Mouse (Mus musculus) MEL (cell line): ENCODE data around the gene Lsp1.

Experiments used
- BHLHE40 ChIP-seq: IDR thresholded peaks from 2 replicates; pipeline ENCODE4 v1.6.1; 2012; ENCODE audit warnings: low read depth, mild to moderate bottlenecking, inconsistent platforms, low read length, improper control_type of control experiment, borderline replicate concordance
- EP300 ChIP-seq, 2 experiments: IDR thresholded peaks; 2 replicates each; pipeline ENCODE4 v1.6.1; 2011; ENCODE audit warnings: improper control_type of control experiment in 2 of 2, low read length in 2 of 2, low read depth in 1 of 2, mild to moderate bottlenecking in 1 of 2
- ETS1 ChIP-seq: IDR thresholded peaks from 2 replicates; pipeline ENCODE4 v1.6.1; 2012; ENCODE audit warnings: low read depth, mild to moderate bottlenecking, inconsistent platforms, low read length, improper control_type of control experiment, moderate library complexity
- MAZ ChIP-seq: IDR thresholded peaks from 2 replicates; pipeline ENCODE4 v1.6.1; 2012; ENCODE audit warnings: low read depth, mild to moderate bottlenecking, inconsistent platforms, low read length, improper control_type of control experiment
- POLR2A ChIP-seq, 2 experiments: IDR thresholded peaks; 2 replicates each; pipeline ENCODE4 v1.6.1; 2011 to 2012; ENCODE audit warnings: low read length in 2 of 2, mild to moderate bottlenecking in 2 of 2, control low read depth in 1 of 2, improper control_type of control experiment in 1 of 2, low read depth in 1 of 2, moderate library complexity in 1 of 2; ENCODE audit not compliant: control insufficient read depth in 1 of 2, insufficient read depth in 1 of 2, poor library complexity in 1 of 2

DNA sequence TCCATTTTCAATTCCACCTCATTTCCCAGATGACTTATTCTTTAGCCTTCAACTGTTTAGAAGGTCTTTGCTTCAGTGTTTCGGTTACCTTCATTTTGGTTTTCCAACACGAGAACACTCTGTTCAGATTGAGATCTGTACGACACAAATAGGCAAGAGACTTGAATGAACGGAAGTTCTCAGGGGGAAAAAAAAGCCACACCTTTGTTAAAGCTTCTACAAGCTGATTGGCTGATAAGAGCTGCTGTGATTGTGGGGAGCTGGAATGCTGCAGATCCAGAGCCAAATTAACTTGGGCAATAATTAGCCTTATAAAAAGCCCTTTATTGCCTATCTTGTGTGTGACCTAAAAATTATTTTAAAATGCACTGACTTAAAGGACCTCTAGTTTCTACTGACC is 45.3 kb upstream of the Lsp1 start:
- TF ChIP-seq MAZ (no peak), POLR2A (IDR thresholded peaks at IDR 0.05; ENCODE audit: control insufficient read depth in 1 of 2, insufficient read depth in 1 of 2, low read depth in 1 of 2, low read length in 2 of 2, poor library complexity in 1 of 2) (no peak), EP300 (IDR thresholded peaks at IDR 0.05; ENCODE audit: low read depth in 1 of 2, low read length in 2 of 2) (no peak), ETS1 (no peak), BHLHE40 (no peak)
